Mouse (Mus musculus): ENCODE measurements around the gene Slc5a11.

Gene Slc5a11

DNA sequence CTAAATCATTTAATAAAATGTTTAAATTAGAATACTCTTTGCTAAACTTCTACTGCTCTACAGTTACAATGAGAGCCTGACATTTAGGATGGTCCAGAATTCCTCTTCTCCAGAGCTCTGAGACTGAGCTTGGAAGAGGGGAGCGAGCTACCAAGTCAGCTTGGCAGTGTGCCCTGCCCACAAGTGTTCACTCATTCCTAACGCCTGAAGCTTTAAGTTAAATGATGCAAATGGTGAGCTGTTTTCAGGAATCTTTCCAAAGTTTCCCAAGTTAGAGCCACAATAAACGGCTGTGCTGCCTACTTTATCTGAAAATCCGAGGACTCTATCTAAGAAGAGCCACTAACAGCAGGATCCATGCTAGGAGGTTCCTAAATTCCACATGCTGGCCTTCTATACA, 69.2 kb downstream of the Slc5a11 start:
- CTCF ChIA-PET: no interaction called here

DNA sequence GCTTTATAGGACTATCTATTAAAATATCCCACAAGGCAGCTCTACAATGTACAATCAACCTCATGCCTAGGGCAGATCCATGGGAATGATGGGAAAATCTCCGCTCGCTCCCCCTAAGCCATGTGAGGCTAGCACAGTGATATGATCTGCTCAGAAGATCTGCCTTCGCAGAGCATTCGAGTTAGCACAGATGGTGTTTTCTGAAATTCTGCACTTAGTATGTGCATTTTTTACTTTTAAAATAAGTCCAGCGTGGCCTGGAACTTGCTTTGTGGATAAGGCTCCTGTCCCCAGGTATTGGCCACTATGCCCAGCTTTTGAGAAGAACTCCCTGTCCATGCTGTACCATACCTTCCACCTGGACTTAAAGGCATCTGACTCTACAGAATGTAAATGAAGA, 71.3 kb downstream of the Slc5a11 start:
- CTCF ChIA-PET: no interaction called here

DNA sequence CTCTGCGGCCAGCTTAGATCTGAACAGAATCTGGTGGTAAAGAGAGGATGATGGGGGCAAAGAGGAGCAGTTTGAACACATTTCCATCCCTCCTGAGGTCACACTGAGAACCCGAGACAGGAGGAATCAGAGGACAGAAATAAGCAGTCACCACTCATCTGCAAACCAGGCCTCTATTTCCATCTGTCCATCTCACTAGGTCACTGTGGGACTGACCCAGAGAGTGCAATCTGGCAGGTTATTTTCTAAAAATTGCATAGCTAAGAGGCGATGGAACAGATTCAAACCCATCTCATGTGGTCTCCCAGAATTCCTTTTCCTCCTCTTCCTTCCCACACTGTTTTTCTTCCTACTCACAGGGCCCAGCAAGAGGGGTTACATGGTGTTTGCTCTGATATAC, 73.3 kb downstream of the Slc5a11 start:
- CTCF ChIA-PET: no interaction called here

DNA sequence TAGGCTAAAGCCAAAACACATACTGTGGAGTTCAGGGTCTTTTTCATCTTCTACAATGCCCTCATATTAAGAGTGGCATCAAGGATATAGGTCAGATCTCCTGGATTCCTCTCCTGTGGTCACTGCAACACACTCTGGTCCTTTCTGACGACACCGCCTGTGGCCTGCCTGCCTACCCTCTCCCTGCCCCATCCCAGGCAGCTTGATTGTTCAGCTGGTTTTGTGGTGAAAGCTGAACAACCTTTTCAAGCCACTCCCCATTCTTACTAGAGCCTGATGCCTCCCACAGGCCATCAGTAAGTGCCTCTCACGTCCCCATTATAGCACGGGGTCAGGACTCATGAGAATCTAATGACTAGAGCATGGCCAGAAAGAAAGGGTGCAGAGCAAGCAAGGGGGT, 74.6 kb downstream of the Slc5a11 start:
- CTCF ChIA-PET: no interaction called here

DNA sequence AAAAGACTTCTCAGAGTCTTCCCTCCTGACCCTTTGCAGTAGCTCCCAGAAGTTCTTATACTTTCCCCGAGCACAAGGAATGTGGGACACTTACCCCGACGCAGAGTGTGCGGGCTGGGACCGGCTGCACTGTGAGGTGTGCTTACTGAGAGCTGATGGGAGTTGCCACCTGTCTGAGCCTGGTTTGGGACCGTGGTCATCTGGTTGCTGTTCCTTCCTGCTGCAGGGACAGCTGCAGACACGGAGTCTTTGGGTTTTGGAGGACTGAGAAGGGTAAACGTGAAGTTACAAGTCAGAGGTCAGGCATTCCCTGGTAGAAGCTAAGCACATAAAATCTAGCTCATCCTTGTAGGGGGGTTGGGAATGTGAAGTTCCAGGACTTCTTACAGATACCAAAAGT, 77.4 kb downstream of the Slc5a11 start:
- CTCF ChIA-PET: no interaction called here

DNA sequence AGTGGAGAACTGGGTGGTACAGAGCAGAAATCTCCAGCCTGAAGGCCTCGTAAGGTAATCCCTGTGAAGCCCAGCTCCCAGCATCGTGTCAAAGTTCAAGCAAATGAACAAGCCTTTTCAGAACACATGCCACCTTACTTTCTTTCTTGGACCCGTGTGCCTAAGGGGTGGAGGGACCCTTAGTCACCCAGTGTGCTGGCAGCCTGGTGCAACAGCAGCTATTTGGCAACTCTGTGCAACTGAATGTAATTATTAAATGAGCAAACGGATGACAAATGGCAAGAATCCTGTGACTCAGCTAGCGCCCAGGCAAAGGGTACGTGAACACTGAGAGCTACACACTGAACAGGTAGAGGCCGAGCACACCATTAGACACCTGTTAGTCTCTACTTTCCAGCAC, 79.3 kb downstream of the Slc5a11 start:
- CTCF ChIA-PET: no interaction called here

DNA sequence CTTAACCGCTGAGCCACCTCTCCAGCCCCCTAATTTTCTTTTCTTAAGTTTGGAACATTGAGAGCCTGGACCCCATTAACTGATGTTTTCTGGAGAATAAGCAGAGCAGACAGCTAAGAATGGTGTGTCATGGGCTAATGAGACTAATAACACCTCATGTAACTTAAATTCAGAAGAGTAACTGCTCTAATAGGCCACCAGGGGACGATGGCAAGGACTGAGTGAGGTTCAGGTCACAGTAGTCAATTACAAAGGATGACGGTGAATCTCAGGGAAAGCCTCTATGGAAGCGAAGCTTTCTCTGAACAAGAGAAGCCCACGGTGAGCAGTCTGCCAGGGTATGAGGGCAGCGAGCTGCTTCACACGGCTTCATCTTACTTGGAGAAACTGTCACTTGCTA, 80.8 kb downstream of the Slc5a11 start:
- CTCF ChIA-PET: interaction anchor here (0.6 kb wide), 1 partner anchor 32 kb away, joined by 7 read pairs; no protein-coding TSS in a partner anchor

DNA sequence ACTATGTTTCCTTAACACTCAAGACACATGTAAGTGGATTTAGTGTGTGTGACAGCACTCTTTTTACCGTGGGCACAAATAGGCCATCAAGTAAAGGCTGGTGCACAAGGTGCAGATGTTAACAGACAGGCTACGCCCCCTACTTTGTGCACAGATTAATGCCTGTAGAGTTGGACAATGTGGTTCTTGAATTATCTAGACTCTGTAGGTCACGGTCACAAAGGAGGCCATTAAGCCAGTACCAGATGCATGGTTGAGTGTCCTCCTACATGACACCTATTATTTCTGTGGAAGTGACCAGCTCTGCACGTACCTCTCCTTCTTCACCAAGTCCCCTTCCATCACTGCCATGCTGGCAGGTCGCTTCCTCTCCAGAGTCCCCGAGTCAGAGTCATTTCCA, 81.5 kb downstream of the Slc5a11 start:
- CTCF ChIA-PET: no interaction called here

DNA sequence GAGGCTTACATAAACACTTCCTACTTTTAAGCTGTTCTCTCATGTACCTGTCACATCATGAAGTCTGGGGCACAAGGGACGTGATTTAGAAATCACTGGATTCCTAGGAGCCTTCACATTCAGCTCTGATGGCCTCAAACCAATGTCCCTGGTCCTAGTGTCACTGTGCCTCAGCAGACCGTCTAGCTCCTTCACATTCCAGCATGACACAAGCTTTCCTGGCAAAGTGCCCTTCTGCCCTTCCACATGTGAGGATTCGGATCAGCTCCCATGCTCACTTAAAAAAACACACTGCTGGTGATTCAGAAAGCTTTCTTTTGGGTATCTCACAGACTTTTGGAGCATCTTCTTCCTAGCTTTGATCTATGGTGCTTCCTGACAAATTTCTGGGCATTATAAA, 83.6 kb downstream of the Slc5a11 start:
- CTCF ChIA-PET: no interaction called here

DNA sequence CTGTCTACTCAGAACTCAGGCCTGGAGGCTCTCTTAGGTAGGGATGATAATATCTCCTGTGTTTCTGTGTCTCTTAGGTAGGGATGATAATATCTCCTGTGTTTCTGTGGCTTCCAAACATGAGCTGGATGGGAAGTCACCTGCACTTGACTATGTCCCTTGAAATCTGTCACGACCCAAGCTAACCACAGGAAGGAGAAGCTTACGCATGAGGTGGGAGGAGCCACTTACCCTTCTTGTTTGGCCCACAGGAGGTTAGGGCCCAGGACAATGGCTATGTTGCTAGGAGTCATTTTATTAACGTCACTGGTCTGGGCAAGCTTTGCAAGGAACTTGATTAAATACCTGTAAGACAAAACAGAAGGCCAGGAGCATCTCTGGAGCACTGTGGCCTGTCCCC, 85.7 kb downstream of the Slc5a11 start:
- CTCF ChIA-PET: no interaction called here

DNA sequence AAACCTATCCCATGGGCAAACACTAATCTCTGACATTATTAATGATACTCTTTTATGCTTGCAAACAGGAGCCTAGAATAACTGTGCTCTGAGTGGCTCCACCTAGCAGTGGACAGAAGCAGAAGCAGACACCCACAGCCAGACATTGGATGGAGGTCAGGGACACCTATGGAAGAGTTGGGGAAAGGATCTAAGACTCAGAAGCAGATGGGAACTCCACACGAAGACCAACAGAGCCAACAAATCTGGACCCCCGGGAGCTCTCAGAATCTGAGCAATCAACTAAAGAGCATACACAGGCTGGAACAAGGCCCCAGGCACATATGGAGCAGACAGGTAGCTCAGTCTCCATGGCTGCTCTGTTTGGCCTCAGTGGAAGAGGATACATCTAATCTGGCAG, 90.8 kb downstream of the Slc5a11 start:
- CTCF ChIA-PET: no interaction called here

DNA sequence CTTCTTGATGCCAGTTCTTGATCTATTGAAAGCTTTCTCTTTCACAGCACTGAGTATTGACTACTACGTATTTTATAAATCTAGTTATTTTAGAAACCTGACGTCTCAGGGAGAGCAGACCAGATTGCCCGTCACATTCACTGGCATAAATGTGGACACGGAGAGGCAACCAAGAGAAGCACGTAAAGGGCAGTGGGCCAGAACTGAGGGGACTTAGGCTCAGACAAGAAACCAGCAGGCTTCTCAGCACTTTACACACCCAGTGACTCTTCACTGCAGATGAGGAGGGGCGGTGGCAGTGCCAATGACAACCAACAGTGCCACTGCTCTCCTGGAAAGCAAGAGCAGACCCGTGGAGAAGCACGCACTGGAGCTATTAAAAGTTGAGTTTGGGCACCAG, 92.7 kb downstream of the Slc5a11 start:
- CTCF ChIA-PET: no interaction called here

DNA sequence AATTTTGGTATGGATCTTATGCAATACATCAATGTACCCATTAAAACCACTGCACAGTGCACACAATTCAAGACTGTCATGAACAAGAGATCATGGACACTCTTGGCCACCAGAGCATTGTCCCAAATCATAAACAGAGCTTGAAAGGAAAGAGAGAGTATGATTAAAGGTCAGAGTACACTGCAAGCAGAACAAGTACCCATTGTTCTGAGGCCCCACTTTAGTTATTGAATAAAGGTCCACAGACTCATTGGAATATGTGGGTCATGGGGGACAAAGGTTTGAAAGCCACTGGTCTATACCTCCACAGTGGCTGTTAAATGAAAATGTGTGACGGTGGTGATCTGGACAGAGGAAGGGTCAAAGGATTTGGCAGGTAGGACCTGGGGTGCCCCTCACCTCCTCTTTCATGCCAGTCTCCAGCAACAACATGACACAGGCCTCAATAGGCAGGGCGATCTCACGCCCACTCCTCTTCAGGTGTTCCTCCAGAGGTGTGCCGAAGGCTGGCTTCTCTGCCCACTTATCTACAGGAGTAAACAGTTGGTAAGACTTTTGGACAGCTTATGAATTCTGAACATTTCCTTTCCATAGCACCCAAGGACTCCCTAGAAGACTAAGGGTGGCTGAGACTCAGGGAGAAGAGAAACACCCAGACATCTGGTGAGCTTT, 93.4 kb downstream of the Slc5a11 start:
- CTCF ChIA-PET: no interaction called here

DNA sequence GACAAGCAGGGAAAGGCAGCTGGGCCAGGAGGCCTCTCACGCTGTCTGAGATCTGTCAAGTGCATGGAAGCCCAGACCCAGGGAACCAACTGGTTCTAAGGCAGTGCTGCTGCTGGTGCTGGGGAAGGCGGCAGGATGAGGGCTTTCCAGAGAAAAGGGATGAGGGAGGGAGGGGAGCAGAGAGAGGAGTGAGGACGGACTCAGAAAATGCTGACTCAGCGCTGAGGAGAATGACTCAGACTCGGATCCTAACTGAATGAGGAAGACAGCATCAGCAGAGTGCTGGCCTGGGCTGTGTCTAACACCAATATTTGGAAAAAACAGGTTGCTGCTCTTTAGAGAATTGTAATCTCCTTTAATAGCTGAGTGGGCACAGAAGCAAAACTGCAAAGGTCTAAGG, 97.3 kb downstream of the Slc5a11 start:
- CTCF ChIA-PET: no interaction called here

DNA sequence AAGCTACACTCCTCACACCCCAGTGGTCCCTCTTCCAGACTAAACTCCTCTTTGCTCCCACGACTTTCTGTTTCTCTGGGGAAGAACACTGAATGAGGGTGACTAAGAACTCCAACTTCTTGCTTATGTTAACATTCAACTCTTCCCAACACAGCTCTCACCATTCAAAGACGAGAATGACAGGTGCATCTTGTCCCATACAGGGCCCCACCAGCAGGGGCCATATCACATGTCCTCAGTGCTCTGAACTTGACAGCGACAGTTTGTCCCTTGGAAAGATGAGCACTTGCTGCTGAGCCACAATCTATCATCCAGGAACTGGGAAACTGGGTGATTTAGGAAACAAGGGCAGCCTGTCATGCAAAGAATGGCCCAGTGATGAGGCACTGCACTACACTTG, 98.2 kb downstream of the Slc5a11 start:
- CTCF ChIA-PET: no interaction called here

DNA sequence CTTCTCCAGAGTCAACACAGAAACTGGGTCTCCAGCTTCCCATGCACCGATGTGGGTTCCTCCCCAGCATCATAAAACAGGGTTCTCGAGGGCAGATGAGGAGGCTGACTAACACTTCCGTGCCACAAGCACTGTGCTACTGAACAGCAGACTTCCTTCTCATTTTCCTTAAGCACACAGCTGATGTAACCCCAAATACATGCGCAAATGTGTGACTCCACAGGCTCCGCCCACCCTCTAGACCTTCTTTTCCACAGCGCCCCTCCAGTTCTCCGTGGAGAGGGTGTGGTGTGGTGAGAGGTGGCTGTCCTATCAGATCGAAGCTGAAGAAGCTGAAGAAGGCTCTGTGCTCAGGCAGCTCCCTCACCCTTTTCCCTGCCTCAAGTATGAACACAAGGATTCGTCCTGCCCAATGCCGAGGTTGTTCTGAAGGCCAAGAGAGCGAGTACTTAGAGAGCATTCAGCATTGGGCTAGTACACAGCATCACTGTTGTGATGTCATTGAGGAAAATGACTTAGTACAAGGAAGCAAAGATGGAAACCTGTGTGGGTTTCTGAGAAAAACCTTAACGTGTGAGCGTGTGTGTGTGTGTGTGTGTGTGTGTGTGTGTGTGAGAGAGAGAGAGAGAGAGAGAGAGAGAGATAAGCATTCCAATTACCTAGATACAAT, 108.0 kb downstream of the Slc5a11 start:
- CTCF ChIA-PET: no interaction called here

All from spleen, embryonic (tissue).